Comparison of ENCODE assay signal across 8 mouse cellular contexts in genomic region chr8:127190350-127190749, GRCm38 (mm10).
DNase-seq lines count a peak whose midpoint lies in the region; ATAC-seq and TF ChIP-seq lines count a peak whose summit lies in the region.

No protein-coding gene starts in this region.

- H3K9me3 ChIP-seq in intestine, postnatal 0 days (ENCODE audit: control insufficient read depth): no peaks in the 10 kb centered on the region
- no peaks in the 10 kb centered on the region for H3K9me3 ChIP-seq in intestine, embryonic 16.5 days (ENCODE audit: control insufficient read depth, low read length)
- no peaks in the 10 kb centered on the region for H3K9me3 ChIP-seq in hindbrain, postnatal 0 days (ENCODE audit: low read length)
- H3K9me3 ChIP-seq in neural tube, embryonic 11.5 days (ENCODE audit: control insufficient read depth, low read length): no peaks in the 10 kb centered on the region

- no peaks in the 10 kb centered on the region for H3K4me1 ChIP-seq in intestine, postnatal 0 days (replicated peaks; ENCODE audit: control insufficient read depth, insufficient read depth, low read length)
- H3K4me1 ChIP-seq in intestine, embryonic 16.5 days (ENCODE audit: control insufficient read depth, insufficient read depth, low read length): peaks cover 3% of the 10 kb centered on the region; the same call in 1 of the 2 replicates
- 0 out of 2 replicates have a peak, but pooled peaks cover 6% of the 10 kb centered on the region for H3K4me1 ChIP-seq in hindbrain, postnatal 0 days (ENCODE audit: insufficient read depth, low read length)
- H3K4me1 ChIP-seq in neural tube, embryonic 11.5 days (ENCODE audit: control insufficient read depth, insufficient read depth, low read length): peaks cover 5% of the 10 kb centered on the region; the same call in 1 of the 2 replicates

- ATAC-seq in intestine, postnatal 0 days: no peak
- ATAC-seq in intestine, embryonic 16.5 days: no peak
- peak; percentile 30; the same call in 1 of the 2 replicates for ATAC-seq in hindbrain, postnatal 0 days
- no peak for ATAC-seq in neural tube, embryonic 11.5 days (ENCODE audit: insufficient read depth, low FRiP score, low TSS enrichment)

- WGBS in intestine, postnatal 0 days: 37% methylated on average over 7 of the region's 7 CpGs
- 40% methylated on average over 7 of the region's 7 CpGs for WGBS in intestine, embryonic 16.5 days
- 32% methylated on average over 7 of the region's 7 CpGs for WGBS in hindbrain, postnatal 0 days
- 57% methylated on average over 7 of the region's 7 CpGs for WGBS in neural tube, embryonic 11.5 days

- H3K36me3 ChIP-seq in intestine, postnatal 0 days (ENCODE audit: control insufficient read depth, insufficient read depth): no peaks in the 10 kb centered on the region
- H3K36me3 ChIP-seq in intestine, embryonic 16.5 days (ENCODE audit: control insufficient read depth, insufficient read depth, low read length): no peaks in the 10 kb centered on the region
- no peaks in the 10 kb centered on the region for H3K36me3 ChIP-seq in hindbrain, postnatal 0 days (ENCODE audit: insufficient read depth, low read length)
- H3K36me3 ChIP-seq in neural tube, embryonic 11.5 days (ENCODE audit: control insufficient read depth, insufficient read depth, low read length): no peaks in the 10 kb centered on the region

- H3K27me3 ChIP-seq in intestine, postnatal 0 days (replicated peaks; ENCODE audit: control insufficient read depth, insufficient read depth, low read length): no peaks in the 10 kb centered on the region
- no peaks in the 10 kb centered on the region for H3K27me3 ChIP-seq in intestine, embryonic 16.5 days (replicated peaks; ENCODE audit: control insufficient read depth, insufficient read depth, low read length)
- H3K27me3 ChIP-seq in hindbrain, postnatal 0 days (ENCODE audit: insufficient read depth, low read length): no peaks in the 10 kb centered on the region
- H3K27me3 ChIP-seq in neural tube, embryonic 11.5 days (ENCODE audit: control insufficient read depth, insufficient read depth, low read length): no peaks in the 10 kb centered on the region

- H3K9ac ChIP-seq in intestine, postnatal 0 days (ENCODE audit: low read depth, low read length): no peak overlapping the region
- no peak overlapping the region for H3K9ac ChIP-seq in intestine, embryonic 16.5 days (ENCODE audit: low read depth, low read length)
- H3K9ac ChIP-seq in hindbrain, postnatal 0 days (replicated peaks; ENCODE audit: low read length): no peak overlapping the region
- no peak overlapping the region for H3K9ac ChIP-seq in neural tube, embryonic 11.5 days (ENCODE audit: low read length)

- H3K4me2 ChIP-seq in intestine, postnatal 0 days (replicated peaks; ENCODE audit: low read depth): no peak overlapping the region
- H3K4me2 ChIP-seq in intestine, embryonic 16.5 days (ENCODE audit: low read depth, low read length): no peak overlapping the region
- no peak overlapping the region for H3K4me2 ChIP-seq in hindbrain, postnatal 0 days (ENCODE audit: low read depth, low read length)
- H3K4me2 ChIP-seq in neural tube, embryonic 11.5 days (ENCODE audit: low read depth): no peak overlapping the region

- intact Hi-C loops in left cerebral cortex, postnatal 36 days (cut with DNase I): loop anchor here (2.0 to 10.0 kb wide), 3 partner anchors 77 to 1168 kb away; partner anchors contain the start of gene Nrp1

- no peak overlapping the region for H3K4me3 ChIP-seq in intestine, postnatal 0 days (ENCODE audit: low read depth, low read length)
- H3K4me3 ChIP-seq in intestine, embryonic 16.5 days (ENCODE audit: low read length): no peak overlapping the region
- H3K4me3 ChIP-seq in hindbrain, postnatal 0 days (ENCODE audit: low read length): no peak overlapping the region
- H3K4me3 ChIP-seq in neural tube, embryonic 11.5 days (ENCODE audit: low read depth, low read length): no peak overlapping the region

- H3K27ac ChIP-seq in intestine, postnatal 0 days (ENCODE audit: low read depth, low read length): no peak overlapping the region
- no peak overlapping the region for H3K27ac ChIP-seq in intestine, embryonic 16.5 days (ENCODE audit: low read length)
- peak overlapping the region; percentile 20; the same call in 1 of the 2 replicates for H3K27ac ChIP-seq in hindbrain, postnatal 0 days
- H3K27ac ChIP-seq in neural tube, embryonic 11.5 days (ENCODE audit: low read depth, low read length): no peak overlapping the region

- TF ChIP-seq CTCF in intestine, postnatal 0 days (IDR thresholded peaks at IDR 0.05; ENCODE audit: low read depth): peak; percentile 82
- peak; percentile 88 for TF ChIP-seq CTCF in hindbrain, postnatal 0 days (IDR thresholded peaks at IDR 0.05; ENCODE audit: low read depth)

- DNase-seq in adrenal gland, adult 18-20 months (ENCODE audit: low spot score in 2 of 2): peak; percentile 31 to 35
- DNase-seq in embryo, embryonic 11 days: peak; percentile 69
- DNase-seq in hindbrain, postnatal 0 days (ENCODE audit: low spot score): peak; percentile 89
- peak; percentile 47 to 64 for DNase-seq in left cerebral cortex, postnatal 36 days (ENCODE audit: low spot score in 2 of 2)
- peak; percentile 63 for DNase-seq in neural tube, embryonic 11.5 days (ENCODE audit: low spot score)
- DNase-seq in yolk sac, embryonic 10.5 days (ENCODE audit: low spot score): no peak
